Mouse (Mus musculus): ENCODE results near the gene Klf16. TPM values are rescaled to one million over a fixed set of nuclear protein-coding genes. Genes with fewer than 3 reads are reported as not detected.

The Klf16 gene
- total RNA-seq (2021) = 10 to 100 TPM; 12.4 to 14.1 TPM
- long read RNA-seq, experiment 1, transcript Klf16-201 (2 exons, 2,674 nt) = major isoform, 5 of 21 reads
- long read RNA-seq, experiment 1, partial matches to known transcripts = 0 of 21 reads
- long read RNA-seq, experiment 1, other reads (novel, unspliced or antisense) = 16 of 21 reads
- long read RNA-seq, experiment 2, partial matches to known transcripts = 0 of 4 reads
- long read RNA-seq, experiment 2, other reads (novel, unspliced or antisense) = 3 of 4 reads

GRCm38 (mm10) chr10:80577195-80578130, at the start of gene Klf16:
TSS of gene Klf16 (minus strand) at chr10:80577321.
- DNase-seq = peak; percentile 99

GRCm38 (mm10) chr10:80625764-80626163, 48.6 kb upstream of the Klf16 start:
- DNase-seq = no peak

GRCm38 (mm10) chr10:80623457-80624191, 46.5 kb upstream of the Klf16 start:
- DNase-seq = peak; percentile 73

DNA sequence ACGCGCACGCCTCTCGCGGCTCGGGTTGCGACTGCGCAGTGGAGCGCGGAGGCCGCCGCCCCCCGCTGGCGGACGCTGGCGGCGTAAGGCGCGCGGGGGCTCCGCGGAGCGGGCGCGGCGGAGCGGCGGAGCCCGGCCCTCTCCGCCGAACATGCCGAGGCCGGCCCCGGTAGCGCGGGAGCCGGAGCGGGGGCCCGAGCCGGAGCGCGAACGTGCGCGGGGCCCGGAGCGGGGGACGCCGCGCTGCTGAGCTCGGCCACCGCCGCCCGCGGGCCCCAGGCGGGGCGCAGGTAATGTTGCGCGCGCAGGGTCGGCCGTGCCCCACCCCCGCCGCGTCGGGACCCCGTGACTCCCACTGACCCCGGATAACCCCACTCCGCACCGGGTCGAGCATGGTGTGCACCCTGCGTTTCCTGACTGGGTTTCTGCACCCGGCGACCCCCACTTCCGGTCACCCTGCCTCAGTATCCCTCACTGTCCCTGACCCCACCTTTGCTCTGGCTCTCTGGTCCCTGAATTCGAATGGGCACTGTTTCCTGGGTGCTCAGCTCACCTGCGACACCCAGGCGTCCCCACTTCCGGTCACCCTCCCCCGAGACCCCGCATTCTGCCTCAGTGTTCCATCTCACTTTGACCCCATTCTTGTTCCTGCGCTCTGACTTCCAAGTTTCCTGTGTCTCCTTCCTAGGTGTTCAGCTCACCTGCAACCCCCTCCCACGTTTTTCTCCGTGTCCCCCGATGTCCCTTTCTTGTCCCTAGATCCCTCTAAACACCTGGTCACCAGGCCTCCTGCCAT, 45.7 kb upstream of the Klf16 start, which contains the start of gene Csnk1g2:
Csnk1g2 (plus strand) TSS at position 178 of the 796 bp plus-strand sequence.
- peak; percentile 69 for DNase-seq

DNA sequence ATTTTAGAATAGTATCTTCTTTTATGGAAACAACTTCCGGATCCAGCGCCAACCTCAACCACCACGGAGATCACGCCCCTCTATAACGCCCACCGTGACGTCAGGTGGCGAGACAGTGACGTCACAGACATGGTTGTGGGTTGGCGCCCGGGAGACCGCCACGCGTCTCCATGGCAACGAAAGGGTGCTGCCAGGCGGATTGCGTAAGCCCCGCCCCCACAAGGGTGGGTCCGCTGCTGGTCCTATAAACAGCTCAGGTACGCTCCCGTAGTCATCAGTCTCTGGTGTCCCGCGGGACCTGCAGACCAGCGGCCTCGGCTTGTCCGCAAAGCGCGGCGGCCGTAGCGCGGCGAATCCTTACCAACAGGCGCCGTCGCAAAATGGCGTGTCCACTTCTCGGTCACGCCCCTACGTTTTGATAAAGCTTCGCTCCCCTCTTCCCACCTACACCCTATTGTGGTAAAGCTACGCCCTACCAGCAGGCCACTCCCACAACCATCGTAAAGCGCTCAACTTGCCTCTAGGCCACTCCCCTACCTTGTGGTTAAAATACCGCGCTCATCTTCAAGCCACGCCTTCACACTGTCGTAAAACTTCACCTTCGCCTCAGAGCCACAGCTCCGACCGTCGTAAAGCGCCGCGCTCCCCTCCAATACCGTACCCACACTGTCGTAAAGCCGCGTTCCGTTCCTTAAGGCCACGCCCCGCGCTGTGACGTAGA, 45.0 kb upstream of the Klf16 start:
- peak; percentile 99 for DNase-seq

DNA sequence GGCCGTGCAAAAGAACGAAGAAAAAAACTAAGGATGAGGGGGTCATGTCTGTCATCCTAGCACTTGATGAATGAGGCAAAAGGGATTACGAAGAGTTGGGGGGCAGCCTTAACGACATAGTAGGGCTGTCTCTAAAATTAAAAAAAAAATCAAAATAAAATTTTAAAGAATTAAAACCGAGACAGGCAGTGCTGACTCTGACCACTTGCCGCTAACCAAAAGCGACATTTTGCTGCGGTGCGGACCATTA, 44.5 kb upstream of the Klf16 start:
- no peak for DNase-seq

- DNase-seq = no peak
Observed at GRCm38 (mm10) chr10:80620796-80621689, 43.9 kb upstream of the Klf16 start.

DNA sequence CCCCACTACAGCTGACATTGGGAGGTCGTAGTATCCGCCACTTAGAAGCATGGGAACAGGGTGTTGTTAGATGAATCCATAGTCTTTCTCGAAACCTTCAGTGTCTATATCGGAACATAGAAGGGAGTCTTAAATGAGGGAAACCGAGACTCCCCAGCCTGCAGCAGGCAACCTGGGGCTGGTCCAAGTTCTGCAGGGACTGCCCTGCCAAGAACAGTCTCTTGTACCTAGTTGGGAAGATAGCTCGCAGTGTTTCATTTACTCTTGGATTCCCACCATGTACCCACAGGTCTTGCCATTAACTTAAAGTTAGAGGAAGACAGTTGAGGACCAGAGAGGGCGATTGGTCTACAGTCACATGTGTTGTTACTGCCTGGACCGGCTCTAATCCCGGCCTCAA, 43.2 kb upstream of the Klf16 start:
- DNase-seq = no peak

DNA sequence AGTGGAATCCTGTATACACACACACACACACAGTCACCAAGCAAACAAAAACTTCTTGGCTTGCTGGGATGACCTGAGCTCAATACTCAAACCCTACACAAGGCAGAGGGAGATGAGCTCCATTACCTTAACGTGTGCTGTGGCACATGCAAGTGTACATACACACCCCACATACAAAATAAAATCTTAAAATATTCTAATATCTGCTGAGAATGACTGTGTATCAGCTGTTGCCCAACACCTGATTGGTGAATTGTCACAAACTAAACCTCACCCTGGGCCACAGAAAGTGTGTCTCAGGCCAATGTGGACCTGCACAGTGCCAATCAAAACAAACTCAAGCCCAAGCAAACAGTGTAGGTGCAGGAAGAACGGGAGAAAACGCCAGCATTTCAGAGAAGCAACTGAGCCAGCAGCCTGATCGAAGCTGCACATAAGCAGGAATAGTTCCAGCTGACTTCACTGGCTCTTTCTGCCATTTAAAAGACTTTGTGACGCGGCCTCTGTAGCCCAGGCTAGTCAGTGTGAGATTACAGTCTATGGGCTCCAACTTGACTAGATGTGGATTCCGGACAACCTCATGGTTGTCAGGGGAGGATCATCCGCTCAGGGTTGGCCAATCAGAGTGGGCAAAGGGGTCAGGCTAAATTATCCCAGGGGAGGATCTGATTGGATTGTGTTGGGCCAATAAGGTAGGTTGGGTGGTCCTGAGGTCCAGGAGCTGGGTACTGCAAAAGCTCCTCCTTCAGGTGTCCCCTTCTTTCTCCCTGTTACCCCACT, 42.5 kb upstream of the Klf16 start:
- DNase-seq = no peak

- DNase-seq = peak; percentile 43
Observed at GRCm38 (mm10) chr10:80618181-80618580, 41.1 kb upstream of the Klf16 start.

DNA sequence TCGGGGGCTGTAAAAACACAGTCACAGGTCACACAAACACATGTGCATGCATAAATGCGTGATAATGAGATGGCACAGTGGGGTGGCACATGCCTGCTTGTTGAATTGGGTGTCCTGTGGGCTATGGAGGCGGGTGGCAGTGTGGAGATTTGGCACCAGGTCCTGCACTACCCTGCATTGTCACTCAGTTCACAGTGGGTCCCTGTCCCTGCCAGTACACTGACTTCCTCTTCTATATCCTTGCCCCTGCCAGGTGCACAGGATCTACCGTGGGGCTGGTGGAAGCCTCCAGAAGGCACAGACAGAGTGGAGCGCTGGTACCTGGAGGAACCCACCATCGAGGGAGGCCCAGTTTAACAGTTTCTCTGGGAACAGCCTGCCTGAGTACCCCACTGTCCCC, 37.2 kb upstream of the Klf16 start:
- DNase-seq = no peak

DNA sequence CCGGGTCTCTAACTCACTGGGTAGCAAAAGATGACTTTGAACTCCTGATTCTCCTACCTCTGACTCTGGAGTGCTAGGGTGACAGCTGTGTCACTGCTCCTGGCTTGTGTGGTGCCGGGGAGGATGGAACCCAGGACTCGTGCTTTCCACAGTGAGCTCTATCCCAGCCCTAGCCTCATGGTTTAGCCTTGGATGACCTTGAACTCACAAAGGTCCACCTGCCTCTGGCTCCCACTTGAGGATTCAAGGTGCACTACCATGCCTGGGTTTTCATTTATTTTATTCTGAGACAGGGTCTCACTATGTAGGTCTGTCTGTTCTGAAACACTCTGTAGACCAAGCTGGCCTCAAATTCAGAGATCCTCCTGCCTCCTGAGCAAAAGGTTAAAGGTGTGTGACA, 36.7 kb upstream of the Klf16 start:
- no peak for DNase-seq

- DNase-seq = no peak
Observed at GRCm38 (mm10) chr10:80611905-80612304, 34.8 kb upstream of the Klf16 start.

DNA sequence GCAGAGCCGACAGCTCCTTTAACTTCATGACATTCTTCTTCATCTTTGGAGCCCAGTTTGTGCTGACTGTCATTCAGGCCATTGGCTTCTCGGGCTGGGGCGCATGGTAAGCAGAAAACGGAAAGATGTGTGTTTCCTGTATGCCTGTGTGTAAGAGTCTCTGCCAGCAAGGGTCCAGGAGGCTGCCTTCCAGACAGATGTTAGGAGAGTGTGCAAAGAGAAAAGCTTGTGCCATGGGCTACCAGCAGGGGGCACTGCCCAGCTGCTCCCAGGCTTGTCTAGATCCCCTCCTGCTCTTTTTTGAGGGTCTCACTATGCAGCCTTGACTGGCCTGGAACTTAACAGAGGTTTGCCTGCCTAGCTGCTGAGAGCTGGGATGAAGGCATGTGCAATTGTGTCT, 33.9 kb upstream of the Klf16 start:
- DNase-seq = peak; percentile 71

DNA sequence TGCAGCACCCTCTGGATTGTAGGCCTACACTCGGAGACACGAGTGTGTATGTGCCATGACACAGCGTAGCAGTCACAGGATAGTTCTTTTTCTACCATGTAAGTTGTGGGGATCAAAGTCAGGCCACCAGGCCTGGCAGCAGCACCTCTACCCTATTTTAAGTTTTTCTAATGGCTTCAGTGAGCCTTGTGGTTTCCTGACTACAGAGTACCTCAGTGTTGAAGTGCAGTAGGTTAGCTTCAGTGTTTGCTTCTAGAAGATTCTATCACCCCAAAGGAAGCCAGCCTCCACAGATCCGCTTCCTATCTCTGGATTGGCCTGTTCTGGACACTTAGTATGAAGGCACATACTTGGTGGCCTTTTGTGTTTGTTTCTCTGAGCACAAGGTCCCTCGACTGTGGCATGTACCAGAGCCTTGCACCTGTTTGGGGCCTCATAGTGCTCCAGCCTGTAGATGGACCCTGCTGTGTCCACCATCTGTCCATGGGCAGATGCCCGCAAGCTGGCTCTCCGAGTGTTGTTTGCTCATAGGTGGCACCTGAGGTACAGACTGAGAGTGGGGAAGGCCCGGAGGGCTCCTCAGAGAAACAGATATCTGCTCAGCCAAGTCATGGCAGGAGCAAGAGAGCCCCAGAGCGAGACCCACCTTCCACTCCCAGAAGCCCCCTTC, 33.1 kb upstream of the Klf16 start:
- DNase-seq = no peak

DNA sequence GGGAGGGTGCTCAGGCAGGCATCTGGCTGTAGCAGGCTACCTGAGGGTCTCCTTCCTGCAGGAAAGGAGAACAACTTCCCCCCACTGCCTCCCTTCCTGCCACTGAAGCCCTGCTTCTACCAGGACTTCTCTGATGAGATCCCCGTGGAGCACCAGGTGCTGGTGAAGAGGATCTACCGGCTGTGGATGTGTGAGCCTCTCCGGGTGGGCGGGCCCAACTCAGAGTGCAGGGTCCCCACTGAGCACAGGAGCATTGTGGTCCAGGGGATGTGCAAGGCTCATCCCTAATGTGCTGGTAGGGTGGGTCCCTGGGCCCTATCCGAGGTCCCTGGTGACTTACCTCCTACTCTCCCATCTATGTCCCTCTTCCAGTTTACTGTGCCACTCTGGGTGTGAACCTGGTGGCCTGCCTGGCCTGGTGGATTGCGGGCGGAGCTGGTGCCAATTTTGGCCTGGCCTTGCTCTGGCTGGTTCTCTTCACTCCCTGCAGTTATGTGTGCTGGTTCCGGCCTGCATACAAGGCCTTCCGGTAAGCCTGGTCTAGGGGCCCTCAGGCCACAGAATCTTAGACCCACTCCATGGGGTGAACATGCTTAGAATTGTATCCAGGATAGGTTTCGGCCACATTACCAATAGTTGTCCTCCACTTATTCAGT, 32.3 kb upstream of the Klf16 start:
- DNase-seq = no peak

DNA sequence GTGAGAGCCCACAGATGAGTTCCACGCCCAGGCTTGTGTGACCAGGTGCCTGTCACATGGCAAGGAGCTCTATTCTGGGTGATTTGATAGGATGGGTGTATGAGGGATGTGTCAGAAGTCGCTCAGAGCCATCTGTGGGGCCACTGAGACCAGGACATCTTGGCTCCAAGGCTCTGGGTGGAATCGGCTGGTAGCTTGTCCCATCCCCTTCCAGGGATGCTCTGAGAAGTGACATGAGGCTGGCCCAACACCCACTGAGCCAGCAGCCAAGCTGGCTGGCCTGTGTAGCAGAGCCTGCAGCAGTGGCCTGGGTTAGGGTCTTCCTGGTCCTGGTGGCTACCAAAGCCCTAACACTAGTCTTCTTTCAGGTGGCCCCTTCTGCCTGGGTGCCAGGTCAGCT, 31.3 kb upstream of the Klf16 start:
- no peak for DNase-seq

DNA sequence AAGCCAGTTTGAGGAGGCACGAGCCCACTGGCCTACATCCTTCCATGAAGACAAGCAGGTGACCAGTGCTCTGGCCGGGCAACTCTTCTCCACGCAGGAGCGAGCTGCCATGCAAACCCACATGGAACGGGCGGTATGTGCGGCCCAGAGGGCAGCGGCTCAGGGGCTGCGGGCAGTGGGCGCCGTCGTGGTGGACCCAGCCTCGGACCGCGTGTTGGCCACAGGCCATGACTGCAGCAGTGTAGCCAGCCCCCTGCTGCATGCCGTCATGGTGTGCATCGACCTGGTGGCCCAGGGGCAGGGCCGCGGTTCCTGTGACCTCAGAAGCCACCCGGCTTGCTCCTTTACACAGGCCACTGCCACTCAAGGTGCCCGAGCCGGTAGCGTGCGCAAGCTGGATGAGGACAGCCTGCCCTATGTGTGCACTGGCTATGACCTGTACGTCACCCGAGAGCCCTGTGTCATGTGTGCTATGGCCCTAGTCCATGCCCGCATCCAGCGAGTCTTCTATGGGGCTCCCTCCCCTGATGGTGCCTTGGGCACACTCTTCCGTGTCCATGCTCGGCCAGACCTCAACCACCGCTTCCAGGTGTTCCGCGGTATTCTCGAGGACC, 29.7 kb upstream of the Klf16 start:
- DNase-seq = no peak
